Mouse (Mus musculus): Measurements from ENCODE around the gene Itga6. TPM values are rescaled to one million over a fixed set of nuclear protein-coding genes. Genes with fewer than 3 reads are reported as not detected.
A peak's percentile ranks its signal among the peaks of the same experiment; 100 is the strongest.

Gene Itga6
- total and polyA plus RNA-seq, 2 experiments from 2014 or later, result 33.8 to 69.2 TPM

DNA sequence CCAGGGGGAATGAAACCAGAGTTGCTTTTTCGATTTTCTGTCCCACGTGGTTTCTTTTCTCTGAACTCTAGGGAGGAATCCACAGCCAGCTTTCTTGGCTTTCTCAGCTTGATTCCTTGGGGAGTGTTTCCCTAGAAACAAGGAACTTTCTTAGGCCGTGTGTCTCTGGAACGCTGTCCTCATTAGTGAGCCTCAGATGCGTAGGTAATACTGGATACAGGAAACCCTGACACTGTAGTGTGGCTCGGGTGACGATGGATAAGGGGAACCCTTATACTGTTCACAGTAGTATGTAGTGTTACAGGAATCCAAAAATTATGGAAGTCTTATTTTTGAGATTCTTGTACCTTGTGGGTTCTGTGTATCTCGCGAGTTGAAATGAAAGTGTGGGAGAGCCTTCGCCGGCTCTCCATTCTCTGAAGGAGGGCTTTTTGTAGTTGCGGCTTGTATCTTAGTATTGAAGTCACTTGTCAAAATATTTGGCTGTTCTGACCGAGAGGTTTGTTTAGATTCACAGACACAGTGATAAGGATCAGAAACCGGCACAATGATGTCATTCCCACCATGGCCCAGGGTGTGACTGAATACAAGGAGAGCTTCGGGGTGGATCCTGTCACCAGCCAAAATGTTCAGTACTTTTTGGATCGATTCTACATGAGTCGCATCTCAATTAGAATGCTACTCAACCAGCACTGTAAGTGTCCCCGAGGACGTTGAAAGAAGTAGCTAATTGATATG is 137.7 kb downstream of the Itga6 start:
- Histone ChIP-seq H3K9ac (replicated peaks; ENCODE audit: low read depth, low read length) (no peak overlapping the region), H3K9me3 (replicated peaks; ENCODE audit: control insufficient read depth, low read length) (no peaks in the 10 kb centered on the region), H3K27ac (ENCODE audit: low read depth) (no peak overlapping the region), H3K27me3 (ENCODE audit: control insufficient read depth, insufficient read depth, low read length) (no peaks in the 10 kb centered on the region), H3K4me3 (ENCODE audit: low read depth, low read length) (no peak overlapping the region), H3K36me3 (replicated peaks; ENCODE audit: control insufficient read depth, insufficient read depth, low read length) (peaks cover 75% of the 10 kb centered on the region), H3K4me2 (ENCODE audit: low read depth, low read length) (no peak overlapping the region), H3K4me1 (ENCODE audit: control insufficient read depth, insufficient read depth) (peaks cover 4% of the 10 kb centered on the region; the same call in 1 of the 2 replicates)
- ATAC-seq (ENCODE audit: insufficient read depth, low read depth) (no peak), DNase-seq (ENCODE audit: low spot score) (no peak)
- TF ChIP-seq EP300 (IDR thresholded peaks at IDR 0.05; ENCODE audit: low read depth) (no peak), CTCF (IDR thresholded peaks at IDR 0.05; ENCODE audit: low read depth) (no peak)
- 80% methylated on average over 19 of the region's 19 CpGs for WGBS

DNA sequence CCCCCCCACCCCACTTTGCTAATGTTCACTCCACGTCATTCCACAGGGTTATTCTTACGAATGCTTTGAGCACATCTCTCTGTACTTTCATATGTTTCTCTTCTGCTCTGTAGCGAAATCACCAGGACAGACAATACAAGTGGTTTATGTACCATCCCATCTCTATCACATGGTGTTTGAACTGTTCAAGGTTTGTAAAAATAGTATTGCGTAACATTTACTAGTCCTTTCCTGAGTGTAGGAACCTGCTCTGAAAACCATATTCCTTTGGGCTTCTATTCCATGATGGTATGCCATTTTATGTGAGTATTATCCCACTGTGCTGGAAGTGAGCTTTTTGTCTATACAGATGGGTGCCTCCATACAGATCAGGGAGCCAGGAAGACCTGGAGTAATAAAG is 141.9 kb downstream of the Itga6 start:
- TF ChIP-seq EP300 (IDR thresholded peaks at IDR 0.05; ENCODE audit: low read depth) (no peak), CTCF (IDR thresholded peaks at IDR 0.05; ENCODE audit: low read depth) (no peak)
- no peak overlapping the region for H3K27ac ChIP-seq (ENCODE audit: low read depth)
- no peak overlapping the region for H3K4me2 ChIP-seq (ENCODE audit: low read depth, low read length)
- no peaks in the 10 kb centered on the region for H3K27me3 ChIP-seq (ENCODE audit: control insufficient read depth, insufficient read depth, low read length)
- no peak for ATAC-seq (ENCODE audit: insufficient read depth, low read depth)
- DNase-seq (ENCODE audit: low spot score), result no peak
- H3K9ac ChIP-seq (replicated peaks; ENCODE audit: low read depth, low read length), result no peak overlapping the region
- H3K4me1 ChIP-seq (ENCODE audit: control insufficient read depth, insufficient read depth), result no peaks in the 10 kb centered on the region
- WGBS, result 87% methylated on average over 4 of the region's 4 CpGs
- peaks cover 89% of the 10 kb centered on the region for H3K36me3 ChIP-seq (replicated peaks; ENCODE audit: control insufficient read depth, insufficient read depth, low read length)
- no peaks in the 10 kb centered on the region for H3K9me3 ChIP-seq (replicated peaks; ENCODE audit: control insufficient read depth, low read length)
- no peak overlapping the region for H3K4me3 ChIP-seq (ENCODE audit: low read depth, low read length)

DNA sequence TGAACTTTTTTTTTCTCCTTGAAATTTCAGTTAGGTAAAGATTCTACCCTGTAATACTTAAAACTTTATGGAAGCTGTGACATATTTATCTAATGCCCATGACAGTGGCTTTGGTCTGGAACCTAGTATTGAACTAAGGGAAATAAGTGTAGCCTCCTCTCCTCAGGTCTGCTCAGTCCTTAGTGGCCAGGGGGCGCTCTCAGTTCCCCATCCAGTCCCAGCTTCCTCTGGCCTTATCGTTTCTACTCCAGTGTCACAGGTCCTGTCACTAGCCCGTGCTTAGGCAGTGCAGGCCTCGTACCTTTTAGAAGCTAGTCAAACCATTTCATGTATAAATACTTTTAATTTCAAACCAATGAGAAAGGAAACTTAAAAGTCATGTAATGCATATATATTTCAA is 143.0 kb downstream of the Itga6 start:
- H3K27ac ChIP-seq (ENCODE audit: low read depth), result no peak overlapping the region
- peaks cover 86% of the 10 kb centered on the region for H3K36me3 ChIP-seq (replicated peaks; ENCODE audit: control insufficient read depth, insufficient read depth, low read length)
- no peaks in the 10 kb centered on the region; the same call in 1 of the 2 replicates for H3K4me1 ChIP-seq (ENCODE audit: control insufficient read depth, insufficient read depth)
- no peak overlapping the region for H3K4me3 ChIP-seq (ENCODE audit: low read depth, low read length)
- TF ChIP-seq CTCF (IDR thresholded peaks at IDR 0.05; ENCODE audit: low read depth) (no peak), EP300 (IDR thresholded peaks at IDR 0.05; ENCODE audit: low read depth) (no peak)
- no peaks in the 10 kb centered on the region for H3K27me3 ChIP-seq (ENCODE audit: control insufficient read depth, insufficient read depth, low read length)
- no peaks in the 10 kb centered on the region for H3K9me3 ChIP-seq (replicated peaks; ENCODE audit: control insufficient read depth, low read length)
- DNase-seq (ENCODE audit: low spot score), result no peak
- no peak overlapping the region for H3K4me2 ChIP-seq (ENCODE audit: low read depth, low read length)
- ATAC-seq (ENCODE audit: insufficient read depth, low read depth), result no peak
- WGBS, result 68% methylated on average over 4 of the region's 4 CpGs
- H3K9ac ChIP-seq (replicated peaks; ENCODE audit: low read depth, low read length), result no peak overlapping the region

DNA sequence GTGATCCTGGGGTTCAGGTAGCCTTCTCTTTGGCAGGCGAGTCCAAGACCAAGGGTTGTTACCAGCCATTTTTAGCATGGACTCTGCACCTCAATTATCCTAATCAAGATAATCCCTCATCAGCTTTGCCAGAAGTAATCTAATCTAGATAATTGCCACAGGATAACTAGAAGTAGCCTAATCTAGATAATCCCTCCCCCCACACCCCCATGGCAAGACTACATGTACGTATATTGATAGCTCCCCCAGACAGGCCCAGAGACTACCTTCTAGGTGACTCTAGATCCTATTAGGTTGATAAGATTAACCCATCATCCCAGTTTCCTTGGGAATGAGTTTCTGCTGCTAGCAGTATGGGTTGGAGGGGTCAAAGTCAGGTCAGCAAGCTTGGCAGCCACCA is 146.1 kb downstream of the Itga6 start:
- Histone ChIP-seq H3K9me3 (replicated peaks; ENCODE audit: control insufficient read depth, low read length) (no peaks in the 10 kb centered on the region), H3K9ac (replicated peaks; ENCODE audit: low read depth, low read length) (no peak overlapping the region), H3K27ac (ENCODE audit: low read depth) (no peak overlapping the region), H3K4me3 (ENCODE audit: low read depth, low read length) (no peak overlapping the region), H3K4me1 (ENCODE audit: control insufficient read depth, insufficient read depth) (no peaks in the 10 kb centered on the region; the same call in 1 of the 2 replicates), H3K27me3 (ENCODE audit: control insufficient read depth, insufficient read depth, low read length) (no peaks in the 10 kb centered on the region), H3K36me3 (replicated peaks; ENCODE audit: control insufficient read depth, insufficient read depth, low read length) (peaks cover 84% of the 10 kb centered on the region), H3K4me2 (ENCODE audit: low read depth, low read length) (no peak overlapping the region)
- TF ChIP-seq EP300 (IDR thresholded peaks at IDR 0.05; ENCODE audit: low read depth) (no peak), CTCF (IDR thresholded peaks at IDR 0.05; ENCODE audit: low read depth) (no peak)
- 90% methylated on average over 2 of the region's 2 CpGs for WGBS
- no peak for ATAC-seq (ENCODE audit: insufficient read depth, low read depth)
- no peak for DNase-seq (ENCODE audit: low spot score)

DNA sequence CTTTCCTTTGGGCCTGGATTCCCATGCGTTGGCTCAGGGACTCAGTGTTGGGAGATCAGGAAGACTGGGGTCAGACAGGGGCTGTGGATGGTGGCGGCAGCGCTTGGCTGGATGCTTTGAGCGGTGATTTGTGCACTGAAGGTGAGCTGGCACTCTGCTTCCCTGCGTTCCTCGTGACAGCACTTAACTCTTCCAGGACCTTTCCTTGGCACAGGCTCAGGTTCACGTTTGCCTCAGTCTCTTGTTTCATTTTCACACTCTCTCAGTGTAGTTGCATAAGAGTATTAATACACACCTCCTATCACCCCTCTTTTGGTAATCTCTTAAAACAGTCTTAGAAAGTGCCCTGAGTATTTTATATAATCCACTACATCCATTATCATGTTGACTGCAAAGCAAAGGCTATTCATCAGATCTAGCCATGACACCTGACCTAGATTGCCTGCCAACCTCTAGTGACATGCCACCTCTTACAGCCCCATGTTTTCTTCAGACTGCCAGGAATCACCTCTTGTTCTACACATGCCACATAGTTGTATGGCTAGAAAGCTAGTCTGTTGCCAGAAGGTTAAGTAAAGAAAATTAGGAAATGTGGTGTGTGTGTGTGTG is 147.4 kb downstream of the Itga6 start:
- TF ChIP-seq CTCF (IDR thresholded peaks at IDR 0.05; ENCODE audit: low read depth) (no peak), EP300 (IDR thresholded peaks at IDR 0.05; ENCODE audit: low read depth) (no peak)
- no peak overlapping the region for H3K4me3 ChIP-seq (ENCODE audit: low read depth, low read length)
- H3K4me1 ChIP-seq (ENCODE audit: control insufficient read depth, insufficient read depth), result no peaks in the 10 kb centered on the region; the same call in 1 of the 2 replicates
- H3K9ac ChIP-seq (replicated peaks; ENCODE audit: low read depth, low read length), result no peak overlapping the region
- no peak; the same call in 1 of the 2 replicates for ATAC-seq (ENCODE audit: insufficient read depth, low read depth)
- H3K4me2 ChIP-seq (ENCODE audit: low read depth, low read length), result no peak overlapping the region
- peaks cover 82% of the 10 kb centered on the region for H3K36me3 ChIP-seq (replicated peaks; ENCODE audit: control insufficient read depth, insufficient read depth, low read length)
- 57% methylated on average over 7 of the region's 7 CpGs for WGBS
- no peaks in the 10 kb centered on the region for H3K27me3 ChIP-seq (ENCODE audit: control insufficient read depth, insufficient read depth, low read length)
- DNase-seq (ENCODE audit: low spot score), result no peak
- no peaks in the 10 kb centered on the region for H3K9me3 ChIP-seq (replicated peaks; ENCODE audit: control insufficient read depth, low read length)
- peak overlapping the region; percentile 11; the same call in 1 of the 2 replicates for H3K27ac ChIP-seq (ENCODE audit: low read depth)

All from heart, postnatal 0 days (tissue).